Mouse (Mus musculus) mouse trophoblast stem cell (cell line): ENCODE data around the gene Clec1a.

Source experiments
- in situ Hi-C, 2 experiments: fragments of 300-500 bp; cut with MseI, MboI; formaldehyde crosslinking; loops; 2 replicates in 1 of 2; 3 replicates in 1 of 2; pipeline ENCODE4 v1.15.1; 2025

Clec1a gene

GRCm38 (mm10) chr6:129405999-129406398 is 45.8 kb downstream of the Clec1a start:
- in situ Hi-C loops: no loop called here

GRCm38 (mm10) chr6:129403391-129403790 is 48.4 kb downstream of the Clec1a start:
- in situ Hi-C loops: no loop called here

- in situ Hi-C loops: no loop called here
Measured at GRCm38 (mm10) chr6:129402404-129402803, 49.4 kb downstream of the Clec1a start.

- in situ Hi-C loops: loop anchor here in 1 of 2 experiments (5.0 kb wide), 1 partner anchor 77 kb away; no protein-coding TSS in a partner anchor
Measured at GRCm38 (mm10) chr6:129399945-129400344, 51.9 kb downstream of the Clec1a start.

- in situ Hi-C loops: loop anchor here in 1 of 2 experiments (5.0 kb wide), 1 partner anchor 80 kb away; no protein-coding TSS in a partner anchor
Measured at GRCm38 (mm10) chr6:129396997-129397396, 54.8 kb downstream of the Clec1a start, which contains the start of gene Clec1b. Clec1b (plus strand) TSS chr6:129397297.

- in situ Hi-C loops: no loop called here
Measured at GRCm38 (mm10) chr6:129393732-129394131, 58.1 kb downstream of the Clec1a start.

- in situ Hi-C loops: no loop called here
Measured at GRCm38 (mm10) chr6:129393087-129393720, 58.6 kb downstream of the Clec1a start.

GRCm38 (mm10) chr6:129385774-129386173 is 66.0 kb downstream of the Clec1a start, which contains the start of gene Clec12b:
Clec12b (minus strand) TSS chr6:129385874.
- in situ Hi-C loops: no loop called here

GRCm38 (mm10) chr6:129385000-129385399 is 66.8 kb downstream of the Clec1a start:
- in situ Hi-C loops: no loop called here

GRCm38 (mm10) chr6:129383466-129383865 is 68.3 kb downstream of the Clec1a start:
- in situ Hi-C loops: no loop called here

GRCm38 (mm10) chr6:129381736-129382135 is 70.1 kb downstream of the Clec1a start:
- in situ Hi-C loops: no loop called here

- in situ Hi-C loops: no loop called here
Measured at GRCm38 (mm10) chr6:129380454-129380853, 71.3 kb downstream of the Clec1a start.

- in situ Hi-C loops: loop anchor here (25.0 kb wide), 1 partner anchor 513 kb away; no protein-coding TSS in a partner anchor
Measured at GRCm38 (mm10) chr6:129374937-129375471, 76.8 kb downstream of the Clec1a start.
